Mouse (Mus musculus) ZHBTc4 (cell line): ENCODE results near the gene Dcun1d2.

Source experiments
- DNase-seq: peaks from one replicate; pipeline ENCODE4 v3.0.0-alpha.2; 2011; ENCODE audit warnings: low read depth, low spot score

Gene Dcun1d2

GRCm38 (mm10) chr8:13206290-13206689 lies 81.6 kb downstream of the Dcun1d2 start:
- peak; percentile 73 for DNase-seq
